Mouse (Mus musculus) heart, embryonic 15.5 days (tissue): ENCODE data around the gene Prdm10. TPM values are rescaled to one million over a fixed set of nuclear protein-coding genes. Genes with fewer than 3 reads are reported as not detected.

Source experiments
- ATAC-seq: fragments of 200-750 bp; cut with Nextera tagmentation; replicated peaks from 2 replicates; pipeline ENCODE4 v1.8.0; 2017; ENCODE audit warnings: low read depth, moderate TSS enrichment; ENCODE audit not compliant: insufficient number of reproducible peaks, insufficient read depth, low FRiP score
- H3K27ac ChIP-seq: fragments of 300-500 bp; sonication (generic); 2 replicates; pipeline ENCODE4 v1.5.1; 2015; ENCODE audit warnings: mild to moderate bottlenecking, inconsistent platforms
- H3K27me3 ChIP-seq: fragments of 300-500 bp; sonication (generic); 2 replicates; pipeline ENCODE4 v1.6.1; 2015; ENCODE audit warnings: inconsistent platforms
- H3K36me3 ChIP-seq: fragments of 300-500 bp; sonication (generic); 2 replicates; pipeline ENCODE4 v1.6.1; 2015; ENCODE audit warnings: mild to moderate bottlenecking, inconsistent platforms
- H3K4me1 ChIP-seq: fragments of 300-500 bp; sonication (generic); replicated peaks from 2 replicates; pipeline ENCODE4 v1.6.1; 2015; ENCODE audit warnings: inconsistent platforms
- H3K4me2 ChIP-seq: fragments of 300-500 bp; sonication (generic); 2 replicates; pipeline ENCODE4 v1.6.1; 2015; ENCODE audit warnings: inconsistent platforms, mild to moderate bottlenecking, moderate library complexity
- H3K4me3 ChIP-seq: fragments of 300-500 bp; sonication (generic); 2 replicates; pipeline ENCODE4 v1.5.1; 2015; ENCODE audit warnings: mild to moderate bottlenecking, inconsistent platforms
- H3K9ac ChIP-seq: fragments of 300-500 bp; sonication (generic); 2 replicates; pipeline ENCODE4 v1.6.1; 2015; ENCODE audit warnings: mild to moderate bottlenecking, inconsistent platforms
- H3K9me3 ChIP-seq: fragments of 300-500 bp; sonication (generic); replicated peaks from 2 replicates; pipeline ENCODE4 v1.6.1; 2016; ENCODE audit warnings: inconsistent platforms
- WGBS: fragments of 180-500 bp; shearing (Covaris S2); methylation state at CpG from one replicate; pipeline ENCODE4 v1.1.7; 2015; ENCODE audit warnings: mixed read lengths; 5-methylcytosine and 5-hydroxymethylcytosine counted together
- polyA plus RNA-seq: library from polyadenylated mRNA; unstranded; fragments of >200 nt; fragmentation: Nextera tagmentation; extraction: Ambion mirVana; gene quantifications from 2 replicates; pipeline ENCODE4 v1.2.1, GENCODE M21; 2015

The Prdm10 gene
- polyA plus RNA-seq, 1 experiment from 2014 or later, result 3.2 TPM

- Histone ChIP-seq H3K27me3 (no peaks in the 10 kb centered on the region), H3K4me1 (peaks cover 31% of the 10 kb centered on the region), H3K36me3 (no peaks in the 10 kb centered on the region), H3K9me3 (no peaks in the 10 kb centered on the region), H3K4me3 (no peak overlapping the region), H3K9ac (no peak overlapping the region), H3K27ac (peak overlapping the region; percentile 60), H3K4me2 (no peak overlapping the region)
- ATAC-seq, result peak; percentile 43
- WGBS, result 21% methylated on average over 5 of the region's 5 CpGs
These were observed 14.2 kb upstream of the Prdm10 start for GRCm38 (mm10) chr9:31266013-31266659.

GRCm38 (mm10) chr9:31271221-31272015, 8.9 kb upstream of the Prdm10 start:
- Histone ChIP-seq H3K4me1 (peaks cover 9% of the 10 kb centered on the region), H3K27me3 (no peaks in the 10 kb centered on the region), H3K9me3 (no peaks in the 10 kb centered on the region), H3K4me3 (no peak overlapping the region), H3K27ac (no peak overlapping the region), H3K9ac (no peak overlapping the region), H3K4me2 (no peak overlapping the region), H3K36me3 (no peaks in the 10 kb centered on the region)
- 65% methylated on average over 8 of the region's 8 CpGs for WGBS
- ATAC-seq, result no peak

DNA sequence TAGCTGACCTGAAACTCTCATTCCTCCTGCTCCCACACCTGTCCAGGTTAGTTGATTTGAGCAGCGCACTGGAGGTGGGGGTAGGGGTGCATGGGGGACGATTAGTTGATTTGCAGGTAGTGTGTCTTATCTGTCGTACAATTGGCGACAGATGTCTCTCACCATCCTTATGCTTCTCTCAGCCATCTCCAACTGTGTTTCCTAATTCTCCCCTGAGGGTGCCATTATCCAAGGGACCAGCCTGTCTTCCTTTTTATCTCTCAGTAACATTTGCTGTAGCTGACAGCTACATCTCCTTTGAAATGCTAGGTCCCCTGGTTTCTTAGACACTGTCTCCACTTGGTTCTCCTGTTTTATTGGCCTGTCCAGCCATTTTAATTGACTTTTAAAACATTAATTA, 8.2 kb upstream of the Prdm10 start:
- Histone ChIP-seq H3K9me3 (no peaks in the 10 kb centered on the region), H3K4me1 (0 out of 2 replicates have a peak, but pooled peaks cover 4% of the 10 kb centered on the region), H3K27ac (no peak overlapping the region), H3K9ac (no peak overlapping the region), H3K36me3 (no peaks in the 10 kb centered on the region), H3K4me2 (no peak overlapping the region), H3K27me3 (no peaks in the 10 kb centered on the region), H3K4me3 (no peak overlapping the region)
- 67% methylated on average over 4 of the region's 4 CpGs for WGBS
- no peak for ATAC-seq

GRCm38 (mm10) chr9:31278651-31279050, 1.7 kb upstream of the Prdm10 start:
- no peak for ATAC-seq
- WGBS, result 76% methylated on average over 7 of the region's 7 CpGs
- H3K27ac ChIP-seq, result peak overlapping the region; percentile 99

DNA sequence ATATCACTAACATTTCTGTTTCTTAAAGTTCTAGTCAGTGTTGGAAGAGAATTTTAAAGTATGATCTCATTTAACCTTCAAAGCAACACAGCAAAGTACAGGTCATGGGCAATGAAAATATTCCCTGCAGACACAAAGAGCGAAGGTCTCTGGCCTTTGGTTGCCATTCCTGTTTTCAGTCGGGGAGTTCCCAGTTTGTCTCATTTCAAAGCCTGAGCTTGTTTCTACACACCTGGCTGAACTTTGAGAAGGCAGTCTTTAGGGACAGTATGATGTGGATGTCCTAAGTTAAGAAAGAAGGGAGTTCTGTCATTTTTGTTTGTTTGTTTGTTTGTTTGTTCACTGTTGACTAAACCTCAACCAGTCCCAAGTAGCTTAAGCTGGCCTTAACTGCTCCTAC, 1.0 kb upstream of the Prdm10 start:
- no peaks in the 10 kb centered on the region for H3K27me3 ChIP-seq
- H3K9ac ChIP-seq, result peak overlapping the region; percentile 96; the same call in 1 of the 2 replicates
- peak overlapping the region; percentile 81 for H3K4me2 ChIP-seq
- no peaks in the 10 kb centered on the region for H3K36me3 ChIP-seq
- peaks cover 16% of the 10 kb centered on the region for H3K4me1 ChIP-seq
- 65% methylated on average over 2 of the region's 2 CpGs for whole genome bisulfite sequencing
- H3K9me3 ChIP-seq, result no peaks in the 10 kb centered on the region
- peak overlapping the region; percentile 99 for H3K27ac ChIP-seq
- H3K4me3 ChIP-seq, result peak overlapping the region; percentile 84
- ATAC-seq, result no peak

More at GRCm38 (mm10) chr9:31278651-31279050, 1.7 kb upstream of the Prdm10 start:
- Histone ChIP-seq H3K9ac (no peak overlapping the region), H3K36me3 (no peaks in the 10 kb centered on the region), H3K9me3 (no peaks in the 10 kb centered on the region), H3K4me2 (no peak overlapping the region), H3K4me3 (no peak overlapping the region), H3K27me3 (no peaks in the 10 kb centered on the region), H3K4me1 (peaks cover 16% of the 10 kb centered on the region)

DNA sequence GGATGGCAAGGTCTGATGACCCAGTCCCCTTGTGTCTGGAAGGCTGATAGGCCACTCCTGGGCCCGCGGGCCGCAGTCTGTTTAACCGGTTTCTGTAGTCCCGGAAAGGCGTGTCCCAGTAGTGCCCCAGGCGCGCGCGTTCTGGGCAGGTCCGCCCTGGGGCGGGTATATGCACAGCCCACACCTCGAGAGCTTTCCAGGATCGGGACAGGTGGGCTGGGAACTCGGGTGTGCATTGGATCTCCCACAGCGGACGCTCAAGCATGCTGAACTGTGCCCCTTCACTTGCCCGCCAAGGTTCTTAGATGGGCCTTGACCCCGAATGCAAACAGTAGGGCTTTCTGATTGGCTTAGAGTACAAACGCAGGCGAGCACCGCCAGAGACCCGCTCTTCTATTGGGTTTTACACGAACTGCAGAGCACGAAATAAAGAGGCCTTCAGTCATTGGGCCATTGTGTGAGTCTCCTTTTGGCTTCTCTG, 413 bp upstream of the Prdm10 start:
- H3K9ac ChIP-seq, result peak overlapping the region; percentile 96
- under 1% methylated on average over 25 of the region's 25 CpGs for WGBS

GRCm38 (mm10) chr9:31281011-31281662, 799 bp downstream of the Prdm10 start:
- H3K27me3 ChIP-seq, result no peaks in the 10 kb centered on the region
- peak overlapping the region; percentile 96 for H3K9ac ChIP-seq
- under 1% methylated on average over 62 of the region's 63 CpGs for WGBS
- H3K4me1 ChIP-seq, result peaks cover 16% of the 10 kb centered on the region
- ATAC-seq, result peak; percentile 73
- H3K36me3 ChIP-seq, result no peaks in the 10 kb centered on the region
- H3K4me2 ChIP-seq, result peak overlapping the region; percentile 81
- H3K9me3 ChIP-seq, result no peaks in the 10 kb centered on the region
- H3K27ac ChIP-seq, result peak overlapping the region; percentile 99
- H3K4me3 ChIP-seq, result peak overlapping the region; percentile 84

More for the DNA sequence above, 413 bp upstream of the Prdm10 start:
- Histone ChIP-seq H3K36me3 (no peaks in the 10 kb centered on the region), H3K27ac (peak overlapping the region; percentile 99), H3K4me2 (peak overlapping the region; percentile 81), H3K4me3 (peak overlapping the region; percentile 84), H3K27me3 (no peaks in the 10 kb centered on the region), H3K9me3 (no peaks in the 10 kb centered on the region), H3K4me1 (peaks cover 16% of the 10 kb centered on the region)
- peak; percentile 73 for ATAC-seq

- Histone ChIP-seq H3K9me3 (no peaks in the 10 kb centered on the region), H3K27me3 (no peaks in the 10 kb centered on the region), H3K4me1 (peaks cover 16% of the 10 kb centered on the region), H3K36me3 (no peaks in the 10 kb centered on the region), H3K4me3 (peak overlapping the region; percentile 84), H3K9ac (peak overlapping the region; percentile 96), H3K4me2 (peak overlapping the region; percentile 81), H3K27ac (peak overlapping the region; percentile 99)
- 8% methylated on average over 11 of the region's 11 CpGs for WGBS
- no peak for ATAC-seq
These were observed 1.3 kb downstream of the Prdm10 start for GRCm38 (mm10) chr9:31281663-31282015.

DNA sequence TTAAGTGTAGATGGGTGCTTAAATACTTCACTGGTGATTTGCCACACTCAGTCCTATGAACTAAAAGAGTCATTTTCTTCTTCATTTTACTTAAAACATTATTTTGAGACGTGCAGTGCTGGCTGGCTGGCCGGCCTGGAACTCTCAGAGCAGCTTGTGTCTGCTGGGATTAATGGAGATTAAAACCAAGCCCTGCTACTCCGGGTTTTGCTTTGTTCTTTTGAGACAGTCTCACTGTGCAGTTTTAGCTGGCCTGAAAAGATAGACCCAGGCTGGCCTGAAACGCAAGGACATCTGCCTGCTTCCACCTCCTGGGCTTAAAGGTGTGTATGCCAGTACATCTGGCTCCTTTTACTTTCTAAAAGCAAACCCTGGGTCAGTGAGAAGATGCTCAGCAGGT, 2.2 kb downstream of the Prdm10 start:
- Histone ChIP-seq H3K27me3 (no peaks in the 10 kb centered on the region), H3K4me2 (no peak overlapping the region), H3K9me3 (no peaks in the 10 kb centered on the region), H3K4me3 (no peak overlapping the region), H3K27ac (no peak overlapping the region), H3K4me1 (peaks cover 16% of the 10 kb centered on the region), H3K36me3 (no peaks in the 10 kb centered on the region), H3K9ac (no peak overlapping the region)
- ATAC-seq, result no peak
- 46% methylated on average over 4 of the region's 4 CpGs for WGBS

DNA sequence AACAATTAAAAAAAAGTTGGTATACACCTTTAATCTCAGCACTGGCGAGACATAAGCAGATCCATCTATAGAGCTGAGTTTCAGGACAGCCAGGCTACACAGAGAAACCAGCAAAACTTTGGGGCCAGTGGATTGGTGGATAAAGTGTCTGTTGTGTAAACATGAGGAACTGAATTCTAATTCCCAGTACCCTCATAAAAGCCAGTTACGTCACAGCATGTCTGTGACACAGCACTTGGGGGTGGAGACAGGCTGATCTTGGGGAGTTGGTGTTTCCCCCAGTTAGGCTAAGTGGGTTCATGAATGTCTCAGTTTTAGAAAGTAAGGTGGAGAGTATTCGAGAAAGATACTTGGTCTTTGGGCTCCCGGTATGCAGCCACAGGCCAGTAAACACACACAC, 2.7 kb downstream of the Prdm10 start:
- WGBS, result 81% methylated on average over 4 of the region's 4 CpGs
- no peak overlapping the region for H3K27ac ChIP-seq
- ATAC-seq, result no peak

GRCm38 (mm10) chr9:31283911-31284310, 3.6 kb downstream of the Prdm10 start:
- peaks cover 16% of the 10 kb centered on the region for H3K4me1 ChIP-seq
- H3K36me3 ChIP-seq, result no peaks in the 10 kb centered on the region
- ATAC-seq, result no peak
- no peaks in the 10 kb centered on the region for H3K9me3 ChIP-seq
- H3K9ac ChIP-seq, result no peak overlapping the region
- H3K4me2 ChIP-seq, result no peak overlapping the region
- no peak overlapping the region for H3K27ac ChIP-seq
- H3K27me3 ChIP-seq, result no peaks in the 10 kb centered on the region
- 83% methylated on average over 3 of the region's 3 CpGs for WGBS
- no peak overlapping the region for H3K4me3 ChIP-seq

More for the DNA sequence above, 2.7 kb downstream of the Prdm10 start:
- H3K4me1 ChIP-seq, result peaks cover 16% of the 10 kb centered on the region
- no peaks in the 10 kb centered on the region for H3K27me3 ChIP-seq
- H3K36me3 ChIP-seq, result no peaks in the 10 kb centered on the region
- H3K9ac ChIP-seq, result no peak overlapping the region
- no peak overlapping the region for H3K4me2 ChIP-seq
- no peak overlapping the region for H3K4me3 ChIP-seq
- H3K9me3 ChIP-seq, result no peaks in the 10 kb centered on the region
